Mouse (Mus musculus) bone marrow, adult 2 months (tissue): ENCODE measurements at regions not wholly inside any gene's neighbourhood (a gene's known extent, or its start where the extent isn't known, plus 50 kb on each side); places are given as distances from the start of the nearest gene placed in this dataset.

Experiments used
- CTCF ChIP-seq: fragments of 200-500 bp; IDR thresholded peaks from 2 replicates; pipeline ENCODE4 v1.5.1; 2011; ENCODE audit warnings: low read length, control low read depth; ENCODE audit not compliant: control insufficient read depth, insufficient read depth
- POLR2A ChIP-seq: fragments of 200-500 bp; IDR thresholded peaks from 2 replicates; pipeline ENCODE4 v1.6.1; 2011; ENCODE audit warnings: low read depth, mild to moderate bottlenecking, control low read depth, low read length, borderline replicate concordance; ENCODE audit not compliant: control insufficient read depth

DNA sequence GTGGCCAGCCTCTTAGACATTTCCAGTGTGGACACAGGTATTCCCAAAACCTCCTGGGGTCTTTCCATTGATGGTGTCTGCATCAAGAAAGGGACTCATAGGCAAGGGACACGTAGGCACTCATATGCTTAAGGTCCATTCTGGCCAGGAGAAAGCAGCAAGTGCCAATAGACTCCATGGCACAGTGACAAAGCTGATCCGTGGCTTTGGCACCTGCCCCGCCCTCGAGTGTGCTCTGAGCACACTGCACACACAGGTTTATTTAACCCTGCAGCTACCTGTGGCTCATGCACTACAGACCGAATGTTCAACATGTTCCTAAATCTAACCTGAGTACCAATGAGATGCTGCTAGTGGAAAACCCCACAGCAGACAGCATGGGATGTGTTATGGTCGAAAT, 192.1 kb upstream of the Irx5 start:
- TF ChIP-seq CTCF (no peak), POLR2A (no peak)
